Mouse (Mus musculus) liver, adult 2 months (tissue): ENCODE data around the gene Chrm2. TPM values are rescaled to one million over a fixed set of nuclear protein-coding genes. Genes with fewer than 3 reads are reported as not detected.

ENCODE experiments used
- DNase-seq: peaks from one replicate; pipeline ENCODE4 v3.0.0-alpha.2; 2011; ENCODE audit warnings: low read depth, low spot score; ENCODE audit errors: extremely low read depth
- H3K27ac ChIP-seq: fragments of 200-500 bp; replicated peaks from 2 replicates; pipeline ENCODE4 v1.5.1; 2012; ENCODE audit warnings: low read depth, mild to moderate bottlenecking, control low read depth, inconsistent platforms, low read length; ENCODE audit not compliant: insufficient read depth
- H3K27me3 ChIP-seq: fragments of 200-500 bp; 2 replicates; pipeline ENCODE4 v1.6.1; 2012; ENCODE audit warnings: mild to moderate bottlenecking, moderate library complexity, low read length, inconsistent platforms; ENCODE audit not compliant: control insufficient read depth, insufficient read depth
- H3K36me3 ChIP-seq: fragments of 200-500 bp; 2 replicates; pipeline ENCODE4 v1.6.1; 2012; ENCODE audit warnings: low read length, inconsistent platforms; ENCODE audit not compliant: control insufficient read depth, insufficient read depth
- H3K4me1 ChIP-seq: fragments of 200-500 bp; 2 replicates; pipeline ENCODE4 v1.6.1; 2011; ENCODE audit warnings: low read length; ENCODE audit not compliant: control insufficient read depth, insufficient read depth
- H3K4me3 ChIP-seq: fragments of 200-500 bp; 2 replicates; pipeline ENCODE4 v1.5.1; 2011; ENCODE audit warnings: low read depth, mild to moderate bottlenecking, control low read depth, low read length, moderate library complexity; ENCODE audit not compliant: insufficient read depth
- H3K79me2 ChIP-seq: fragments of 200-500 bp; 2 replicates; pipeline ENCODE4 v1.6.1; 2012; ENCODE audit warnings: inconsistent platforms, mild to moderate bottlenecking, low read length, moderate library complexity; ENCODE audit not compliant: control insufficient read depth, insufficient read depth
- H3K9ac ChIP-seq: fragments of 200-500 bp; 2 replicates; pipeline ENCODE4 v1.6.1; 2012; ENCODE audit warnings: low read depth, mild to moderate bottlenecking, control low read depth, inconsistent platforms, low read length
- CTCF ChIP-seq: fragments of 200-500 bp; IDR thresholded peaks from 2 replicates; pipeline ENCODE4 v1.5.1; 2011; ENCODE audit warnings: low read depth, low read length, control low read depth
- POLR2A ChIP-seq: fragments of 200-500 bp; IDR thresholded peaks from 2 replicates; pipeline ENCODE4 v1.6.1; 2011; ENCODE audit warnings: low read length, control low read depth; ENCODE audit not compliant: insufficient read depth; ENCODE audit errors: extremely low read depth
- WGBS: fragments of 180-500 bp; shearing (Covaris S2); methylation state at CpG from one replicate; pipeline ENCODE4 v1.1.7; 2018; 5-methylcytosine and 5-hydroxymethylcytosine counted together
- polyA plus RNA-seq: library from polyadenylated mRNA; depleted of rRNA; stranded (reverse); fragments of >200 nt; gene quantifications from 2 replicates; pipeline ENCODE4 v1.2.3, GENCODE M21; 2012; rRNA removed
- total RNA-seq: library from RNA; depleted of rRNA; stranded (reverse); fragments of >200 nt; gene quantifications from 2 replicates; pipeline ENCODE4 v1.2.3, GENCODE M21; 2014; rRNA removed

Chrm2 gene
- under 0.01 TPM in 2 replicates for total RNA-seq
- polyA plus RNA-seq, result 0.01 TPM in 2 replicates

- Histone ChIP-seq H3K9ac (peak within 1 kb of the TSS; percentile 42), H3K79me2 (no peaks in the 10 kb centered on the region), H3K4me1 (no peaks in the 10 kb centered on the region), H3K4me3 (peak within 1 kb of the TSS; percentile 53), H3K36me3 (no peaks in the 10 kb centered on the region), H3K27me3 (peaks cover 15% of the 10 kb centered on the region; the same call in 1 of the 2 replicates), H3K27ac (no peak within 1 kb of the TSS)
- TF ChIP-seq CTCF (no peak), POLR2A (no peak)
- no peak for DNase-seq
- 3% methylated on average over 30 of the region's 30 CpGs for WGBS
These were observed at the start of gene Chrm2 for GRCm38 (mm10) chr6:36387612-36388400. Chrm2 (plus strand) TSS chr6:36388084.

- no peak overlapping the region for H3K9ac ChIP-seq
- TF ChIP-seq POLR2A (no peak), CTCF (no peak)
- DNase-seq, result no peak
- H3K4me3 ChIP-seq, result no peak overlapping the region
- no peaks in the 10 kb centered on the region for H3K36me3 ChIP-seq
- no peak overlapping the region for H3K27ac ChIP-seq
- H3K27me3 ChIP-seq, result no peaks in the 10 kb centered on the region
- H3K4me1 ChIP-seq, result no peaks in the 10 kb centered on the region
- no peaks in the 10 kb centered on the region for H3K79me2 ChIP-seq
- 69% methylated on average over 2 of the region's 2 CpGs for WGBS
These were observed 13.9 kb upstream of the Chrm2 start for GRCm38 (mm10) chr6:36373983-36374382.

GRCm38 (mm10) chr6:36377936-36378335, 9.9 kb upstream of the Chrm2 start:
- Histone ChIP-seq H3K27me3 (no peaks in the 10 kb centered on the region), H3K4me3 (no peak overlapping the region), H3K4me1 (no peaks in the 10 kb centered on the region), H3K27ac (no peak overlapping the region), H3K36me3 (no peaks in the 10 kb centered on the region), H3K9ac (no peak overlapping the region), H3K79me2 (no peaks in the 10 kb centered on the region)
- DNase-seq, result no peak
- WGBS, result 55% methylated on average over 4 of the region's 4 CpGs
- TF ChIP-seq CTCF (no peak), POLR2A (no peak)

GRCm38 (mm10) chr6:36384102-36384501, 3.8 kb upstream of the Chrm2 start:
- DNase-seq, result no peak
- no peaks in the 10 kb centered on the region for H3K4me1 ChIP-seq
- H3K79me2 ChIP-seq, result no peaks in the 10 kb centered on the region
- no peak overlapping the region for H3K4me3 ChIP-seq
- TF ChIP-seq POLR2A (no peak), CTCF (no peak)
- H3K27ac ChIP-seq, result no peak overlapping the region
- 46% methylated on average over 3 of the region's 3 CpGs for WGBS
- H3K27me3 ChIP-seq, result peaks cover 10% of the 10 kb centered on the region; the same call in 1 of the 2 replicates
- no peak overlapping the region for H3K9ac ChIP-seq
- H3K36me3 ChIP-seq, result no peaks in the 10 kb centered on the region

GRCm38 (mm10) chr6:36388401-36389259, 746 bp downstream of the Chrm2 start:
- no peak for DNase-seq

More at GRCm38 (mm10) chr6:36388401-36389259, 746 bp downstream of the Chrm2 start:
- Histone ChIP-seq H3K27ac (no peak overlapping the region), H3K36me3 (no peaks in the 10 kb centered on the region), H3K4me3 (peak overlapping the region; percentile 39), H3K9ac (no peak overlapping the region), H3K27me3 (peaks cover 15% of the 10 kb centered on the region; the same call in 1 of the 2 replicates), H3K4me1 (no peaks in the 10 kb centered on the region), H3K79me2 (no peaks in the 10 kb centered on the region)
- TF ChIP-seq CTCF, result no peak
- no peak for TF ChIP-seq POLR2A
- 4% methylated on average over 36 of the region's 36 CpGs for WGBS
